Mouse (Mus musculus) neural tube, embryonic 14.5 days (tissue): ENCODE measurements around the gene Snapin. TPM values are rescaled to one million over a fixed set of nuclear protein-coding genes. Genes with fewer than 3 reads are reported as not detected.

Experiments used
- ATAC-seq: fragments of 200-750 bp; cut with Nextera tagmentation; 2 replicates; pipeline ENCODE4 v1.8.0; 2017; ENCODE audit warnings: low read depth, mild to moderate bottlenecking, moderate TSS enrichment, moderate library complexity
- H3K27ac ChIP-seq: fragments of 300-500 bp; sonication (generic); 2 replicates; pipeline ENCODE4 v1.5.1; 2014; ENCODE audit warnings: low read depth, mild to moderate bottlenecking, control low read depth, low read length, moderate library complexity, mixed read lengths
- H3K27me3 ChIP-seq: fragments of 300-500 bp; sonication (generic); 2 replicates; pipeline ENCODE4 v1.6.1; 2014; ENCODE audit warnings: low read length; ENCODE audit not compliant: control insufficient read depth, insufficient read depth
- H3K36me3 ChIP-seq: fragments of 300-500 bp; sonication (generic); 2 replicates; pipeline ENCODE4 v1.6.1; 2014; ENCODE audit warnings: low read length, mixed read lengths; ENCODE audit not compliant: control insufficient read depth, insufficient read depth
- H3K4me1 ChIP-seq: fragments of 300-500 bp; sonication (generic); 2 replicates; pipeline ENCODE4 v1.6.1; 2014; ENCODE audit warnings: low read length; ENCODE audit not compliant: control insufficient read depth, insufficient read depth
- H3K4me2 ChIP-seq: fragments of 300-500 bp; sonication (generic); 2 replicates; pipeline ENCODE4 v1.6.1; 2014; ENCODE audit warnings: mild to moderate bottlenecking, low read depth, low read length, control low read depth
- H3K4me3 ChIP-seq: fragments of 300-500 bp; sonication (generic); 2 replicates; pipeline ENCODE4 v1.5.1; 2014; ENCODE audit warnings: low read depth, low read length, control low read depth, mixed read lengths
- H3K9ac ChIP-seq: fragments of 300-500 bp; sonication (generic); replicated peaks from 2 replicates; pipeline ENCODE4 v1.6.1; 2014; ENCODE audit warnings: low read depth, mild to moderate bottlenecking, control low read depth, low read length, mixed read lengths
- H3K9me3 ChIP-seq: fragments of 300-500 bp; sonication (generic); 2 replicates; pipeline ENCODE4 v1.6.1; 2016; ENCODE audit warnings: low read length; ENCODE audit not compliant: control insufficient read depth
- WGBS: fragments of 180-500 bp; shearing (Covaris S2); extraction: QIAGEN DNeasy Blood & Tissue Kit; methylation state at CpG from one replicate; pipeline ENCODE4 v1.1.7; 2014; 5-methylcytosine and 5-hydroxymethylcytosine counted together
- polyA plus RNA-seq: library from polyadenylated mRNA; unstranded; fragments of >200 nt; fragmentation: Nextera tagmentation; extraction: Ambion mirVana; gene quantifications from 2 replicates; pipeline ENCODE4 v1.2.1, GENCODE M21; 2014

The Snapin gene
- polyA plus RNA-seq, 1 experiment from 2014 or later, result 112 TPM

DNA sequence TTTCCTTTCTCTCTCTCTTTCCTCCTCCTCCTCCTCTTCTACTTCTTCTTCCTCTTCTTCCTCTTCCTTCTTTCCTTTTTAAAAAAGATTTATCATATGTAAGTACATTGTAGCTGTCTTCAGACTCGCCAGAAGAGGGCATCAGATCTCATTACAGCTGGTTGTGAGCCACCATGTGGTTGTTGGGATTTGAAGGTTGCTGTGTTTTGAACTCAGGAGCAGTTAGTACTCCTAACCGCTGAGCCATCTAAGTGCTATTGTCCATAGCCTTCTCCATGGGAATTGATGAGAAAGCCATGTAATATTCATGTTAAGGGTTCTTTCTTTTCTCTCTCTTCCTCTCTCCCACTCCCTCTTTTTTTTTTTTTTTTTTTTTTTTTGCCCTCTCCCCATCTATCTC, 517 bp upstream of the Snapin start:
- H3K4me3 ChIP-seq, result no peak overlapping the region
- peaks cover 7% of the 10 kb centered on the region; the same call in 1 of the 2 replicates for H3K4me1 ChIP-seq
- H3K27ac ChIP-seq, result no peak overlapping the region
- ATAC-seq, result no peak
- peaks cover 38% of the 10 kb centered on the region for H3K36me3 ChIP-seq
- no peaks in the 10 kb centered on the region for H3K27me3 ChIP-seq
- H3K4me2 ChIP-seq, result no peak overlapping the region
- no peaks in the 10 kb centered on the region for H3K9me3 ChIP-seq
- no peak overlapping the region for H3K9ac ChIP-seq
- WGBS, result 42% methylated on average over 2 of the region's 2 CpGs

GRCm38 (mm10) chr3:90488576-90488975, 2.3 kb downstream of the Snapin start:
- Histone ChIP-seq H3K27me3 (no peaks in the 10 kb centered on the region), H3K27ac (no peak overlapping the region), H3K36me3 (peaks cover 55% of the 10 kb centered on the region), H3K4me2 (no peak overlapping the region), H3K4me3 (no peak overlapping the region), H3K4me1 (peaks cover 7% of the 10 kb centered on the region; the same call in 1 of the 2 replicates), H3K9me3 (no peaks in the 10 kb centered on the region), H3K9ac (no peak overlapping the region)
- ATAC-seq, result no peak
- WGBS, result 93% methylated on average over 6 of the region's 6 CpGs

GRCm38 (mm10) chr3:90486998-90487397, 3.8 kb downstream of the Snapin start:
- peaks cover 7% of the 10 kb centered on the region; the same call in 1 of the 2 replicates for H3K4me1 ChIP-seq
- no peaks in the 10 kb centered on the region for H3K9me3 ChIP-seq
- no peak overlapping the region for H3K4me2 ChIP-seq
- no peaks in the 10 kb centered on the region for H3K27me3 ChIP-seq
- no peak for ATAC-seq
- no peak overlapping the region for H3K4me3 ChIP-seq
- no peak overlapping the region for H3K9ac ChIP-seq
- no peak overlapping the region for H3K27ac ChIP-seq
- WGBS, result 85% methylated on average over 5 of the region's 5 CpGs
- peaks cover 69% of the 10 kb centered on the region for H3K36me3 ChIP-seq

GRCm38 (mm10) chr3:90475831-90476611, 14.8 kb downstream of the Snapin start, which contains the start of gene Ilf2:
Gene Ilf2, plus strand, starts transcription at chr3:90476126.
- Histone ChIP-seq H3K36me3 (peaks cover 16% of the 10 kb centered on the region), H3K4me2 (peak within 1 kb of the TSS; percentile 67), H3K9me3 (no peaks in the 10 kb centered on the region), H3K27me3 (no peaks in the 10 kb centered on the region), H3K27ac (peak within 1 kb of the TSS; percentile 91), H3K9ac (peak within 1 kb of the TSS; percentile 88), H3K4me1 (peaks cover 6% of the 10 kb centered on the region; the same call in 1 of the 2 replicates), H3K4me3 (peak within 1 kb of the TSS; percentile 71)
- WGBS, result under 1% methylated on average over 45 of the region's 45 CpGs
- peak; percentile 99 for ATAC-seq

DNA sequence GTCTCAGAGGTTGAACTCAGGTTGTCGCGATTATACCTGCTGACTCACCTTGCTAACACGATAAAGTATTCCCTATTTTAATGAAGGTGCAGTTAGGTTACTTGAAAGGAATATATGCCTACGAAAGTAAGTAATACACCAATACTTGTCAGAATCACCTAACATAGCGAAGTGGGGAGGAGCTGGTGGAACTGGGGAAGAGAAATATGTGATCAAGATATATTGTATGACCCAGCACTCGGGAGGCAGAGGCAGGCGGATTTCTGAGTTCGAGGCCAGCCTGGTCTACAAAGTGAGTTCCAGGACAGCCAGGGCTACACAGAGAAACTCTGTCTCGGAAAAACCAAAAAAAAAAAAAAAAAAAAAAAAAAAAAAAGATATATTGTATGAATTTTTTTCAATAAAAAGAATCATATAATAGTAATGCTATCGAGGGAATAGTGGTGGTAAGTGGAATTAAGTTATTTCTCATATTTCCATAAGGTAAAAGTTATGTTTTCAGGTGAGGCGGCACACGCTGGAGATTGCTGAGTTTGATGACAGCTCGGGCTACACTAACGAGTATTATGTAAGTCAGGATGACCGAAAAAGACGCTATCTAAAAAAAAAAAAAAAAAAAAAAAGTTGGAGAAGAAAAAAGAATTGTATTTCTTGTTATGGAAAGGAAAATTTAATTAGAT, 15.5 kb downstream of the Snapin start:
- Histone ChIP-seq H3K36me3 (peaks cover 11% of the 10 kb centered on the region), H3K27ac (no peak overlapping the region), H3K4me2 (peak overlapping the region; percentile 40), H3K27me3 (no peaks in the 10 kb centered on the region), H3K4me3 (peak overlapping the region; percentile 20; the same call in 1 of the 2 replicates), H3K9me3 (no peaks in the 10 kb centered on the region), H3K9ac (no peak overlapping the region), H3K4me1 (peaks cover 6% of the 10 kb centered on the region; the same call in 1 of the 2 replicates)
- ATAC-seq, result peak; percentile 40
- WGBS, result 41% methylated on average over 15 of the region's 16 CpGs

DNA sequence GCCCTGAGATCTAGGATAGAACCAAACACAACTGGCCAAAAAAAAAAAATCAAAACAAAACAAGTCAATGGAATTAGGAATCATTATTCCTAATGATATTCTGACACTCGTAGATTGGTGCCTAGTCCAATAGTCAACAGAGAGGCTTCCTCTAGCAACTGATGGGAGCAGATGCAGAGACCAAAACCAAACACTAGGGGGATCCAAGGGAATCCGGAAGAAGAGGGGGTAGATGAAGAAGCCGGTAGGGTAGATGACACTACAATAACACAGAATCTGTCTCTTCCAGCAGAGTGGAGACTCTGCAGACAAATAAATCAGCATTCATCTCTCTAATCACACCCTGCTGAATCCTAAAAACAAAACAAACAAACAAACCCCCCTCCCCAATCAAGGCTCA, 18.6 kb downstream of the Snapin start:
- Histone ChIP-seq H3K27me3 (no peaks in the 10 kb centered on the region), H3K4me1 (peaks cover 4% of the 10 kb centered on the region; the same call in 1 of the 2 replicates), H3K36me3 (no peaks in the 10 kb centered on the region), H3K9me3 (no peaks in the 10 kb centered on the region), H3K4me2 (no peak overlapping the region), H3K9ac (no peak overlapping the region), H3K27ac (no peak overlapping the region), H3K4me3 (no peak overlapping the region)
- 30% methylated on average over 3 of the region's 3 CpGs for WGBS
- no peak for ATAC-seq

DNA sequence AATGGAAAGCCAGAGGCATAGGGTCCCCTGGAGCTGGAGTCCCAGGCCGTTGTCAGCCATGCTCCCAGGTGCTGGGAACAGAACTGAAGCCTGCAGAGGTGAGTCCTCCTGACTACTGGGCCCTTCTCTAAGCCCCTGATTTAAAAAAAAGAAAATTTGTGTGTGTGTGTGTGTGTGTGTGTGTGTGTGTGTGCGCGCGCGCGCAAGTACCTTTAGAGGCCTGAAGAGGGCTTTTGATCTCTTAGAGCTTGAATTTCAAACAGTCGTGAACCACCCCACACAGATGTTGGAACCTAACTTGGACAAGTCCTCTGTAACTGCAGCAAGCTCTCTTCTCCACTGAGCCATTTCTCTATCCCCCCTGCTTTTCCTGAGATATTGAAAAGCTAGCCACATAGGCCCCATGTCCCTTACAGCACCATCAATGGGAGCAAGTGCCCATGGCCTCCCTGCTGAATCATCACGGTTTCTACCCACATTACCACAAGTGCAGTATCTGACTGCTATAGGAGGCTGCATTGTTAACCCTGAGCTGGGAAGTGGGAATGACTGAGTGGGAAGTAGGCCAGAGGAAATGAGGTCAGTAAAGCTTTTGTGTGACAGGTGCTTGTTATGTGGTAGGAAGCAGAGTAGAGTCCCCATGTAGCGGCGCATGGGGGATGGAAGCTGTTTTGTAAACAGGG, 23.1 kb downstream of the Snapin start:
- no peaks in the 10 kb centered on the region for H3K9me3 ChIP-seq
- H3K9ac ChIP-seq, result no peak overlapping the region
- no peak for ATAC-seq
- WGBS, result 91% methylated on average over 10 of the region's 10 CpGs
- H3K27me3 ChIP-seq, result peaks cover 20% of the 10 kb centered on the region
- H3K4me3 ChIP-seq, result no peak overlapping the region
- no peak overlapping the region for H3K4me2 ChIP-seq
- no peaks in the 10 kb centered on the region for H3K36me3 ChIP-seq
- 0 out of 2 replicates have a peak, but pooled peaks cover 2% of the 10 kb centered on the region for H3K4me1 ChIP-seq
- no peak overlapping the region for H3K27ac ChIP-seq

DNA sequence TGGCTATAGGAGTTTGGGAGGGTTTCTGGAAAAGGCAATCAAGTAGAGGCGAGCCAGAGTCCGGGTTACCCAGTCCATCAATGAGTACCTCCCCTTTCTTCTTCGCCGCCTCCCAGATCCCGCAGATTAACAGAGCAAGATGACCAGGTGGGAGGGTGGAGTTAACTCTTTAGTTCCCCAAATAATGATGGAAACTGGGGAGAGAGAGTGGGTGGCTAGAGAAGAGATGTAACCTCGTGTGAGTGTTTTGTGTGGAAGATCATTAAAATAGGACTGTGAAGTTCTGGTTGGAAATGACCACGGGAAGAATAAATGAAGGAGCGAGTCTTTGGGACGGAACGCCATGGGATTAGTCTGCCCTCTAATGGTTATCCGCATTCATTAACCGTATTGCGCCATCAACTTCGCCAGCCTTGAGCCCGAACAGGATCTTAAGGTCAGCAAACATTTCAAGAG, 24.5 kb downstream of the Snapin start:
- ATAC-seq, result peak; percentile 21; the same call in 1 of the 2 replicates
- 1% methylated on average over 15 of the region's 15 CpGs for WGBS
- 0 out of 2 replicates have a peak, but pooled peaks cover 2% of the 10 kb centered on the region for H3K4me1 ChIP-seq
- H3K9me3 ChIP-seq, result no peaks in the 10 kb centered on the region
- no peaks in the 10 kb centered on the region for H3K36me3 ChIP-seq
- peak overlapping the region; percentile 46; the same call in 1 of the 2 replicates for H3K9ac ChIP-seq
- no peak overlapping the region for H3K27ac ChIP-seq
- H3K4me2 ChIP-seq, result peak overlapping the region; percentile 87
- peak overlapping the region; percentile 56 for H3K4me3 ChIP-seq
- peaks cover 20% of the 10 kb centered on the region for H3K27me3 ChIP-seq
